Mouse (Mus musculus): ENCODE data around the gene Pcbp1.

Gene Pcbp1

DNA sequence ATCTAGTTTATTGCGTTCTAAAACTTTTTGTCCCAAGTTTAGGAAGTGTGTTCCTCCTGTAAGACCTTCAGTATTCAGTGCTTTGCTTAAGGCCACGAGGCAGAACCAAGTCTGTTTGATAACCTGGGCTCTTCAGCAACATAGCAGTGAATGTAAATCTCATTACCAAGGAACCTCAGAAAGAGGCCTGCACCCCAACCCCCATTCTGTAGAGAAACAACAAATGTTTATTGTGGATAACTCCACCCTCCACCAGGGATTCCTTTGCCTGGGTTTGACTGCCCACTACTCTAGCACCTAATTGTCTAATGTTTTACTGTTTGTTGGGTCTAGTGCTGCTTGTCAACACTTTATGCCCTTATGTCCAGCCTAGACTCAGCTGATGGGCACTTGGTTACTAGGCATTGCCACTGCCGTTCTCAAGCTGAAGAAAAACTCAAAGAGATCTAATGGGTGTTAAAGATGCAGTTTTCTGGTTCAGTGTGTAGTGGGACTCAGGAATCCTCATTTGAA, 2.8 kb downstream of the Pcbp1 start:
- no peak for DNase-seq

DNA sequence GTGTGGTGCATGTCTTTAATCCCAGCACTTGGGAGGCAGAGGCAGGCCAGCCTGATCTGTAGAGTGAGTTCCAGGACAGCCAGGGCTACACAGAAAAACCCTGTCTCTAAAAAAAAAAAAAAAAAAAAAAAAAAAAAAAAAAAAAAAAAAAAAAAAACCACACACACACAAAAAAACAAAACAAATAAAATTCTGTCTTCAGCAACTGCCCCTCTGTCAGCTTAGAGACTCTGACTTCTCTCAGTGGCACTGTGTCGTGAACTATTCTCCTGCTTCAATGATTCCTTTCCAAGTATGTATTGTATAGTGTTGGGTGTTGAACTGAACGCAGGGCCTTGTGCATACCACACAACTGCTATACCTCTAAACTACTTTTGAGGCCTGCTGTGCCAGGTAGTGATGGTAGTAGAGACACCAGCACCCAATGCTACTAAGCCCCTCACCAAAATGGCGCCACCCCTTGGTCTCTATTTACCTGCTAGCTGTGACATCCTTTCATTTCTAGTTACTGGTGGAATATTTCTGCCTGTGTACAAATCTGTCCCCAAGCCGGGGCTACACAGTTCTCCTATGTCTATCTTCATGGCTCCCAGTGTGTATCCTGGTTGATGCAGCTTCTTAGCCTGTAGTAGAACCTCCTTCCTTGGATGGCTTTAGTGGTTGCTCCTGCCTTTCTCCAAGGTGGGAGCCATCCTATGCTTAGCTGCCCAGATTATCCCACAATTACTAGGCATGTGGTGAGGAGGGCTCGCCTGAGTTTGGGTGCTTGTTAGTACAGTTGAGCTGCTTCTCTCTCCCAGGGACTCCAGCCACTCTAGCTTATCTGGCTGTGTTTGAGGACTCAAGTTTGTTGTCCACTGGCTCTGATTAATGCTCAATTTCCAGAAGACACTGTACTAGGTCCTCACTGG, 3.9 kb downstream of the Pcbp1 start:
- DNase-seq: no peak

DNA sequence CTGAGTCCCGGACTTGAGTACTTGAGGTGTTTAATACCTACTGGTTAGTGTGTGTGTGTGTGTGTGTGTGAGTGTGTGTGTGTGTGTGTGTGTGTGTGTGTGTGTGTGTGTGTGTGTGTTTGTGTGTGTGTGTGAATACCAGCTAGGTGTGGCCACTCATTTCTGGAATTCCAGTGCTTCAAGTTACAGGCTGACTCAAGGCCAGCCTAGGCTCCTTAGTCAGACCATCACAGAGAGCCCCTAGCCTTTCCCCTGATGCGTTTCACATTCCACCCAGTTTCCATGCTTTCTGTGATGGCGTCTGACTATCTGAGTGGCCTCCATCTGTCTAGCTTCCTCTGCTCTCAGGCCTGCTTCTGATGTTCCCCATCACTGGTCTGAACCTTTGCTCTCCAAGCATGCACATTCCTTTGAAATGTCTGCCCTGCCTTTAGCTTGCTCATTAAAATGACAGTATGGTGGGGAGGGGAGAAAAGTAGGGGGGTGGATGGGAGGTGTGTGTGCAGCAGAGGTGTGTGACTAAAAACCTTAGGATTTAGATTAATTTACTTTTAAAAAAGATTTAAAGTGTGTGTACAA, 6.3 kb downstream of the Pcbp1 start:
- DNase-seq: no peak

DNA sequence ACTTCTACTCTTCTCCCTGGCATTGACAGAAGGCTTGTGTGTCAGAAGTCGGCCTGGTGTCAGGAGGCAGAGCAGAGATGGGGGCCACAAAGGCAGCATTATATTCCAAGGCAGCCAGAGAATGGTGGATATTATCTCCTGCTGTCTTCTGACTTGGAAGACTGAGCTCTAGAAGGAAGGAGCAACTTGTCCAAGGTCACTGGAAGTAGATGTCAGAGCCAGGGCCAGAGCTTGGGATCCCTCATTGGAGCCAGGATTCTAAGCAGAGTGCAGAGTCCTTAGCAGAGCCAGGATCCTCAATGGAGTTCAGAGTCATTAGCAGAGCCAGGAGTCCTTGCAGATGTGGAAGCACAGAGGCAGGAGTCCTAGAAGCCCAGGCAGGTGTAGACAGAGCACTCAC, 10.1 kb downstream of the Pcbp1 start:
- DNase-seq: no peak

DNA sequence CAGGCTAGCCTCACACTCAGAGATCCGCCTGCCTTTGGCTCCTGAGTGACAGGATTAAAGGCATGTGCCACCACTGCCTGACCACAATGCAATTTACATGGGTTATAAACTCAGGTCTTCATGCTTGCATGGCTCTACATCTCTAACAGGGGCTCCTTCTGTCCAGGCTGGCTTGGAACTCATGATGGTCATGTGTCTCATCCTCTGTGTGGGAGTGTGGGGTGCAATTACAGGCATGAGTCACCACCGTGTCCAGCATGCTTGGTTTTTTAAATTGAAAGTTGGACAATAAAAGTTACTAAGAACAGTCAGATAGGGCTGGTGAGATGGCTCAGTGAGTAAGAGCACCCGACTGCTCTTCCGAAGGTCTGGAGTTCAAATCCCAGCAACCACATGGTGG, 12.8 kb downstream of the Pcbp1 start:
- DNase-seq: no peak

DNA sequence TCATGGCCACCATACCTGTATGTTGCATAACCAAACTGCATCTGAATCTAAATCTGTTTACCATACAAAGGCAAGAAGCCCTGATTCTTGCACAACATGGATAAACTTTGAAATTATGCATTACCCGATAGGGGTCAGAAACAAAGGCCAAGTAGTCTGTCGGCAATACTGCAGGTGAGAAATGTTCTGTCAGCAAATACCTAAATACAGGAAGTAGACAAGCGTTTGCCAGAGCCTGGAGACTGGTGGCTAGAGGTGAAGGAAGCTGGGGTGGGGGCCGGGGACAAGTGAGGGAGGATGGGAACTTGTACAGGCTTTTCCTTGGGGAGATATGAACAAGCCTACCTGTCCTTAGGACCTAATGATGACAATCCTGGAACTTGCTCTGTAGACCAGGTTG, 15.1 kb downstream of the Pcbp1 start:
- no peak for DNase-seq

- no peak for DNase-seq
These were observed 16.3 kb downstream of the Pcbp1 start for GRCm38 (mm10) chr6:86509866-86510200.

DNA sequence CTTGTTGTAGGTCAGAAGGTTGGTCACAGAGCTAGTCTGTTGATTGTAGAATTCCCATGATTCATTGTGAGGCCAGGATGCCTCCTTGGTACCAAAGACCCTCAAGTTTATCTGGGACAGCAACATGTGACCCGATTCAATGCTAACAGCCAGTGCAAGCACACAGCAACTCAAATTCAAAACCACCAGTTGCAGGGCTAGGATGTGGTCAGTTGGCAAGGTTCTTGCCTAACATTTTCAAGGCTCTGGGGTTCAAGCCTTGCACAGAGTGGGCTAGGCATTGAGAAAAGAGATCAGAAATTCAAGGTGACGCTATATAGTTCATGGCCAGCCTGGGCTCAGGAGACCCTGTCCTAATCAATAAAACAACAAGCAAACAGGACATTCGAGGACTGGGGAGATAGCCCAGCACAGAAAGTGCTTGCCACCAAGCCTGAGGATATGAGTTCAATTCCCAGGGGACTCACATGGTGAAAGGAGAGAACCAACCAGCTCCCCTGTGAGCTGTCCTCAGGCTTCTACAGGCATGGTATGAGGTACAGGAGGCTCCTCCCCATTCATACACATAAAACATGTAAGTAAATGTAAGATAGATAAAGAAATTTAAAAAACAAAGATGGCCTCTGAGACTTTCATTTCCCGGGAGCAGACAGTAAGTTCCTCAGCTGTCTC, 16.8 kb downstream of the Pcbp1 start:
- DNase-seq: no peak

DNA sequence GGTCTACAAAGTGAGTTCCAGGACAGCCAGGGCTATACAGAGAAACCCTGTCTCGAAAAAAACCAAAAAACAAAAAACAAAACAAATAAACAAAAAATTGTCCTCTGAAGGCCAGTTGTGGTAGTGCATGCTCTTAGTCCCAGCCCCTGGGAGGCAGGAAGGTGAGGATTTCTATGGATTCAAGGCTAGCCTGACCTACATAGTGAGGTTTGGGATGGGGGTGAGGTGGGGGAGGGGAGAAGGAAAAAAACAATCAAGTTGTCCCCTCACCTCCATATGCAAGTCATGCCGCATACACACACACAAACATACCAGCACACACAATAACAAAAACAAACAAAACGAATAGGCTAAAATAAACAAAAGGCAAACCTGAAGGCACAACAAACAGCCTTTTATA, 17.4 kb downstream of the Pcbp1 start:
- no peak for DNase-seq

DNA sequence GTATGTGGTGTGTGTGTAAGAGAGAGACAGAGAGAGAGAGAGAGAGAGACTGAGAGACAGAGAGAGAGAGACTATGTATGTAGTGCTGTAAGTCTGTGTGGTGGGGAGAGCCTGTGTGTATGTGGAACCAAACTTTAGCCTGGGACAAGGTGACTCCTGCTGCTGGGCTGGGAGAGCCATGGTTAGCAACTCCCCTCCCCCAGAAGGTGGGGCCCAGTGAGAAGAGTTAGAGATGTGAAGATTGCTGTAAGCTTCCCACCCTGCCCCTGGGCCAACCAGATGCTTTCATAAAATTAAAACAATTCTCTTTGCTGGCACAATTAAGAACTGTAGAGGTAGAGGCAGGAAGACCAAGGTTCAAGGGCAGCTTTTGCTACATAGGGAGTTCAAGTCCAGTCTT, 19.0 kb downstream of the Pcbp1 start:
- no peak for DNase-seq

DNA sequence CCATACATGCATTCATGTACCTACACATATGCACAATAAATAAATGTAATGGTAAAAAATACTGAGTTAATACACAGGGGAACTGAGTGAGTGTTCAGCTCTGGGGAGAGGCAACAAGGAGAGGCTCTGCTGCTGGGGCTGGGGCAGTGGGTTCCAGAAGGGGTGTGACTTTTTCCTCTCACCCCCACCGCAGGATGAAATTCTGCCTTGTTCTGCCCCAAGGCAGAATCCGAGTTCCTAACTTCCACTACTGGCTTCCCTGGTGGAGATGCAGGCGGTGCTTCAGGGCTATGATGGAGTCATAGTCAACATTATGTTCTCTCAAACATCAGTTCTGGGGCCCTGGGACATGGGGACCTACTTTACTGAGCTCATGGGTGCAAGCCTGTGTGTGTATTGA, 19.8 kb downstream of the Pcbp1 start:
- no peak for DNase-seq

DNA sequence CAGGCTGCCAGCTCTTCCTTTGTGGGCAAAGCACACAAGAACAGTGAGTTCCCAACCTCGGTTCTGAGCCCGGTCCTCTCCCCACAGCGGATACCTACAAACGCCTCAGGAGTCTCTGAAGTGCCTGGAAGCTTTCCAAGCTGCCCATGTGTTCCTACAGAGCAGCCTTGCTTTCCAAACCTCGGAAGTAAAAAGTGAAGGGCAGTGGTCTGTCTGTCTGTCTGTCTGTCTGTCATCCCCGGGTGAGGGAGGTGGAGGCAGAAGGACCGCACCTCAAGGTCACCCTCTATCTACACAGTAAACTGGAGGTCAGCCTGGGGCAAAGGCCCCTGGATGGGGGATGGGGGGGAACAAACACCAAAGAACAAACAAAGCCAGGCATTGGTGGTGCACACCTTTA, 20.4 kb downstream of the Pcbp1 start:
- no peak for DNase-seq

DNA sequence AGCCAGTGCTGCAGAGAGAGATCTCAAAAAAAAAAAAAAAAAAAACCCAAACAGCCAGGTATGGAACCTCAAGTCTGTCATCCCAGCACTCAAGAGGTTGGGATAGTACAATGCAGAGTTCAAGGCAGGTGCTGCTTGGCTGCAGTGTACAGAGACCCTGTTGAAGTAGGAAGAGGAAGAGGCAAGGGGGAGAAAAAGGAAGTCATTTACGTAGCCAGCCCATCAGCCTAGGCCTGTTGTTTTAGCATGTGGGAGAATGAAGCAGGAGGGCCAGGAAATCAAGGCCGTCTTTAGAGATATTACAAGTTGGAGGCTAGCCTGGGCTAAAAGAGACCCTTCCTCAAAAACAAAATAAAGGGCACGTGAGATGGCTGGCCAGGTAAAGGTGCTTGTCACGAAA, 22.6 kb downstream of the Pcbp1 start:
- peak; percentile 27 to 33 for DNase-seq

DNA sequence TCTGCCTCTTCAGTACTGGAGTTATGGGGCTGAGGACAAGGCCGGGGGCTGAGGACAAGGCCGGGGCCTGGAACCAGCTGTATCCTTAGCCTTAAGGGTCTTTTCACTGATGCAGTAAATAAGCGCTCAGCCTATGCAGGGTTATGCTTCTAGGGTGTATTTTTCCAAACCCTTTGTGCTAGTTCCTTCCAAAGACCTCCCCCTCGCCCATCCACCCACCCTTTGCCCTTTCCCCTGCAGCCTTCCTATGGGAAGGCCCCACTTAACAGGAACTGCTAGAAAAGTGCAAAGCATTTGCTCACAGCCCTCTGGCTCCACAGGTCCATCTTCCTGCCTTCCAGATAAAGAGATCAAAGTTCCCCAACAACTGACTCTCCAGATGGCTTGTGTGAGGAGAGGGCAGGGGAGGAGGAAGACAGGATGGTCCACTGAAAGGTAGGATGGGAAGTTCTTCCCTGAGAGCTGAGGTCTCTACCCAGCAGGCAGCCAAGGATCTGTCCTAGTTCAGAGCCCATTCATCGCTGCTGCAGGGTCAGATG, 26.5 kb downstream of the Pcbp1 start:
- no peak for DNase-seq

- DNase-seq: no peak
These were observed 28.0 kb downstream of the Pcbp1 start for GRCm38 (mm10) chr6:86497942-86498732.

GRCm38 (mm10) chr6:86497071-86497815, 28.9 kb downstream of the Pcbp1 start:
- DNase-seq: no peak

DNA sequence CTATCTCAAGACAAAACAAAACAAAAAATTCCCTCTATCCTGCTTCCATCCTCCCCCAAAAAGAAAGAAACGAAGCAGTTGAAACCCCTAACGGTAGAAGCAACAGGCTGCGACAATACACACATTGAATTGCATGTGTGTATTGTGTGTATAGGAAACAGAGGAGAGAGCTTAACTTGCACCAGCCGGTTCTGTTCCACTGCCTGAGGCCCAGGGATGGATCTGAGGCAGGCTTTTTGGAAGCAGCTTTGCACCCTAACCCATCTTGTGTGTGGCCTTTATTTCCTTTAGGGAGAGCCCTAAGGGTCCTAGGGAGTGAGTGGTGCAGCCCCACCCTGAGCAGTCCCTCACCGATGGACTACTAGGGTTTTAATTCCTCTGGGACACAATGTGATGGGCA, 29.5 kb downstream of the Pcbp1 start:
- no peak for DNase-seq

DNA sequence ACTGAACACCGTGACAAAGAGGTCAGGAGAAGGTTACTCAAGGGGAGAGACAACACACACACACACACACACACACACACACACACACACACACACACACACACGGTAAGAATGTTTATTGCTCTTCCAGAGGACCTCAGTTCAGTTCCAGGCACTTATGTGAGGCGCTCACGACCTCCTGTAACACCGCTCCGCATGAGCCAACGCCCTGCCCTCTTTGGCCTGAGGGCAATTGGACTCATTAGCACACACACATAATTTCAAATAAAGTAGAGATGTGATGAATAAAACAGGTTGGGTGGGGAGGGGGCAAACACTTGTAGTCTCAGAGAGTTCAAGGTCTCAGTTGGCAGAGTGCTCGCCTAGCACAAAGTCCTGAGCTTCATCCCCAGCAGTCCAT, 30.0 kb downstream of the Pcbp1 start:
- no peak for DNase-seq

DNA sequence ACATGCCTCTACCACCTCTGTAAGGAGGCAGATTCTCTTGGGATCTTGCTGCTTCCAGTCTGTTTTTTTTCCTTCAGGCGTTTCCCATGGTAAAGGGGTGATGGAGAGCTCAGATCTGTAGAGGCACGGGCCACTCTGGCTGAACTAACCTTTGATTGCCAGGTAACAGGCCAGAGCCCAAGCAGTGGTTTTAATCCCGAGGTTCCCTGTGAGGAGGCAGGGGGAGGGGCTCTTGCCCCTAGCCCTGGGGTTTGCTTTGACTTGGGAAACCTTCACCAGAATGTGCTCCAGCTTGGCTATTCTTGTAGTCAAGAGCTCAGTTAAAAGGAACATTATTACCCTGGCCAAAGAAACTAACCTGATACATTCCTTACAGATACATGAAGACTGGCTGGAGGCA, 30.5 kb downstream of the Pcbp1 start:
- no peak for DNase-seq

DNA sequence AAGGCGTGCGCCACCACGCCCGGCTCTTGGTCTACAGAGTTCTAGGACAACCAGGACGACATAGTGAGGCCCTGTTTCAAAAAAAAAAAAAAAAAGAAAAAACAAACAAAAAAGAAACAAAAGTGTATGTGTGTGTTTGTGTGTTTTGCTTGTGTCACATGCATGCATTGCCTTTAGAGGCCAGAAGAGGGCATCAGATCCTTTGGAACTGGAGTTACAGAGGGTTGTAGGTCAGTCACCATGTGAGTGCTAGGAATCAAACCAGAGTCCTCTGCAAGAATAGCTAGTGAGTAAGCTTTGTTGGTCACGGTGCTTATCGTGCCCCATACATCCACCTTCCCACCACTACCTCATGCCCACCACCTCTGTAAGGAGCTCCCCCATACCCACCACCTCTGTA, 31.4 kb downstream of the Pcbp1 start:
- peak in 1 of 2 experiments; percentile 20 for DNase-seq

DNA sequence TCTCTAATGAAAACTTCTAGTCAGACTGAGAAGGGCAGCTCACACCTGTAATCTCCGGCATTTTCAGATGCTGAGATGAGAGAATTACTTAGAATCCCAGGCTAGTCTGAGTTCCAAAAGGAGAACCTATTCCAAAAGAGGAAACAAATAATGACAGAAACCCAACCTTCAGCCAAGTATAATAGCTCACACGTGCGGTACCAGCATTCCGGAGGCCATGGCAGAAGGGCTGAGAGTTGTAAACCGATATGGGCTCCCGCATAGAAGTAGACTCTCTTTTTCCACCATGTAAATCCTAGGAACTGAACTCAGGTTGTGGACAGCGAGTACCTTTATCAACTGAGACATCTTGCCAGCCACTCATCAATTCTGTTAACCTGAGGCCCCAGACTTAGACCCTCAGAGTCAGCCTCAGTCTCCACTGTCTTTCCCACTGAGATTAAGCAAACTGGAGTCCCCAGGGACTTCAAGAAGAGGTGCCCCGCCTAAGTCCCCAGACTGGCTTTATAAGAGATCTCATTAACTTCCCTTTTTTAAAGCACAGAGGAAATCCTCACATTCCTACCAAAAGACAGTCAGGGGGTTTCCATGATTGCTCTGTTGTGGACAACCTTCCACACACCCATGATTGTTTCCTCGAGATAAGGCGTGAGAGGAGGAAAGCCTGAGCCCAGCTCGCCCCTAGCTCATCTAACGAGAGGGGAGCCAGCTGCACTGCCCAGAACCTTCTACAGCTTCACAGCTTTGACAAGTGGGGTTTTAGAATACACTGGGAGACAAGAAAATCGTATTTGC, 32.5 kb downstream of the Pcbp1 start:
- peak; percentile 59 to 64 for DNase-seq
